Mouse (Mus musculus) forebrain, embryonic 13.5 days (tissue): Measurements from ENCODE around the gene Phf19. TPM values are rescaled to one million over a fixed set of nuclear protein-coding genes. Genes with fewer than 3 reads are reported as not detected.

Source experiments
- ATAC-seq: fragments of 200-750 bp; cut with Nextera tagmentation; 2 replicates; pipeline ENCODE4 v1.8.0; 2017
- H3K27ac ChIP-seq: fragments of 300-500 bp; sonication (generic); 2 replicates; pipeline ENCODE4 v1.5.1; 2015; ENCODE audit warnings: inconsistent platforms, mild to moderate bottlenecking, moderate library complexity
- H3K27me3 ChIP-seq: fragments of 300-500 bp; sonication (generic); 2 replicates; pipeline ENCODE4 v1.6.1; 2015; ENCODE audit warnings: mild to moderate bottlenecking, inconsistent platforms
- H3K36me3 ChIP-seq: fragments of 300-500 bp; sonication (generic); 2 replicates; pipeline ENCODE4 v1.6.1; 2015; ENCODE audit warnings: mild to moderate bottlenecking, inconsistent platforms; ENCODE audit not compliant: poor library complexity, severe bottlenecking
- H3K4me1 ChIP-seq: fragments of 300-500 bp; sonication (generic); 2 replicates; pipeline ENCODE4 v1.6.1; 2015; ENCODE audit warnings: inconsistent platforms
- H3K4me2 ChIP-seq: fragments of 300-500 bp; sonication (generic); 2 replicates; pipeline ENCODE4 v1.6.1; 2015; ENCODE audit warnings: inconsistent platforms, mild to moderate bottlenecking, moderate library complexity
- H3K4me3 ChIP-seq: fragments of 300-500 bp; sonication (generic); 2 replicates; pipeline ENCODE4 v1.5.1; 2015; ENCODE audit warnings: mild to moderate bottlenecking, inconsistent platforms
- H3K9ac ChIP-seq: fragments of 300-500 bp; sonication (generic); 2 replicates; pipeline ENCODE4 v1.6.1; 2015; ENCODE audit warnings: mild to moderate bottlenecking, inconsistent platforms
- H3K9me3 ChIP-seq: fragments of 300-500 bp; sonication (generic); replicated peaks from 2 replicates; pipeline ENCODE4 v1.6.1; 2016; ENCODE audit warnings: inconsistent platforms
- WGBS: fragments of 180-500 bp; shearing (Covaris S2); methylation state at CpG from one replicate; pipeline ENCODE4 v1.1.7; 2015; 5-methylcytosine and 5-hydroxymethylcytosine counted together
- polyA plus RNA-seq: library from polyadenylated mRNA; unstranded; fragments of >200 nt; fragmentation: Nextera tagmentation; extraction: Ambion mirVana; gene quantifications from 2 replicates; pipeline ENCODE4 v1.2.1, GENCODE M21; 2015

Gene Phf19
- polyA plus RNA-seq: 4.2 and 4.5 TPM in 2 replicates

DNA sequence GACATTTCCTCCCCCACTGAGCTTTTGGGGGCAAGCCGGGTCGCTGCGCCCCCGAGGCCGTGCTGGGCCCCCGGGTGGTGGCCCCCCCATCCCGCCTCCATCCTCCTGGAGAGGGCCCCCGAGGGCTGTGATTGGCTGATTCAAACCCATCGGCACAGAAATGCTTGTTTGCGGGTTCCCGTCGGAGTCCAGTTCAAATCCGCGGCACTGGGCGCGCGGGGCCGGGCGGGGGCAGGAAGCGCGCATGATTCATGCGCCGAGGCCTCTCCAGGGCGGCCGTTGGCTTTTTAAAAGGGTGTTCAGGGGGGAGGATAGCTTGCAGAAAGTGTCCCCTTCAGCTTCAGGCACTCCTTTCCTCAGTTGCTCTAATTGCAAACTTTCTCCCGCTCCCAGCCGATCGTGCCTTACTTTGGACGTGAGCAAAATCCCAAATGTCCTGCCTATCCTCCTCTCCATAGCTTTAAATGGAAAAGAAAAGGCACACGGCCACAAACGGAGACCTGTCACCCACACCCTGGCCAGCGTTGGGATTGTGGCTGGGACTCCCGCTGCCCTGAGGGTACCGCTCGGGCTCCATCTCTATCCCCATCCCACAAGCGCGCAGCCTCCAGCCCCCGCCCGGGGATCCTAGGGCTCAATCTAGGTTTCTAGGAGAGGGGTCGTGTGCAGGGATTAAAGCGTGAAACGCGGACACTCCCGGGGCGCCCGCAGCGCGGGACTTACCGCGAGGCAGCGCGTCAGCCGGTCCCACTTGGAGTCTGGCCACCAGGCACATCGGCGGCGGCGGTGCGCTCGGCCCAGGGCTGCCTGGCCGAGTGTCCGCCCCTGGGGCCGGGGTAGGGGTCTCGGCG, at the start of gene Phf19:
Phf19 (minus strand) TSS at position 809 of the 851 bp plus-strand sequence.
- no peaks in the 10 kb centered on the region; the same call in 1 of the 2 replicates for H3K36me3 ChIP-seq
- WGBS: 1% methylated on average over 54 of the region's 64 CpGs
- no peak within 1 kb of the TSS for H3K27ac ChIP-seq
- no peaks in the 10 kb centered on the region for H3K9me3 ChIP-seq
- H3K27me3 ChIP-seq: peaks cover 38% of the 10 kb centered on the region
- peak within 1 kb of the TSS; percentile 63 for H3K9ac ChIP-seq
- peak within 1 kb of the TSS; percentile 82 for H3K4me2 ChIP-seq
- ATAC-seq: peak; percentile 68
- H3K4me1 ChIP-seq: peaks cover 25% of the 10 kb centered on the region
- peak within 1 kb of the TSS; percentile 59 for H3K4me3 ChIP-seq

GRCm38 (mm10) chr2:34963371-34963956, 49.6 kb upstream of the Phf19 start:
- no peak overlapping the region for H3K4me2 ChIP-seq
- no peak overlapping the region for H3K9ac ChIP-seq
- 83% methylated on average over 13 of the region's 13 CpGs for WGBS
- H3K4me3 ChIP-seq: no peak overlapping the region
- ATAC-seq: no peak
- H3K27ac ChIP-seq: no peak overlapping the region
- H3K36me3 ChIP-seq: no peaks in the 10 kb centered on the region
- H3K27me3 ChIP-seq: peaks cover 8% of the 10 kb centered on the region; the same call in 1 of the 2 replicates
- no peaks in the 10 kb centered on the region for H3K9me3 ChIP-seq
- 0 out of 2 replicates have a peak, but pooled peaks cover 5% of the 10 kb centered on the region for H3K4me1 ChIP-seq

- Histone ChIP-seq H3K4me3 (no peak overlapping the region), H3K36me3 (no peaks in the 10 kb centered on the region), H3K27ac (no peak overlapping the region), H3K9me3 (no peaks in the 10 kb centered on the region), H3K4me1 (0 out of 2 replicates have a peak, but pooled peaks cover 5% of the 10 kb centered on the region), H3K27me3 (peaks cover 8% of the 10 kb centered on the region; the same call in 1 of the 2 replicates), H3K9ac (no peak overlapping the region), H3K4me2 (no peak overlapping the region)
- no peak for ATAC-seq
- 93% methylated on average over 9 of the region's 9 CpGs for WGBS
Measured at GRCm38 (mm10) chr2:34962893-34963292, 49.1 kb upstream of the Phf19 start.

- no peak for ATAC-seq
- Histone ChIP-seq H3K4me2 (no peak overlapping the region), H3K9me3 (no peaks in the 10 kb centered on the region), H3K27ac (no peak overlapping the region), H3K27me3 (peaks cover 8% of the 10 kb centered on the region; the same call in 1 of the 2 replicates), H3K9ac (no peak overlapping the region), H3K4me3 (no peak overlapping the region), H3K36me3 (no peaks in the 10 kb centered on the region), H3K4me1 (0 out of 2 replicates have a peak, but pooled peaks cover 5% of the 10 kb centered on the region)
- WGBS: 90% methylated on average over 2 of the region's 2 CpGs
Measured at GRCm38 (mm10) chr2:34962211-34962610, 48.4 kb upstream of the Phf19 start.

GRCm38 (mm10) chr2:34961481-34962036, 47.7 kb upstream of the Phf19 start, which contains the start of gene Traf1:
Gene Traf1 (minus strand): TSS chr2:34961772.
- ATAC-seq: no peak
- Histone ChIP-seq H3K36me3 (no peaks in the 10 kb centered on the region), H3K9ac (no peak within 1 kb of the TSS), H3K27me3 (peaks cover 8% of the 10 kb centered on the region; the same call in 1 of the 2 replicates), H3K4me3 (no peak within 1 kb of the TSS), H3K4me1 (0 out of 2 replicates have a peak, but pooled peaks cover 5% of the 10 kb centered on the region), H3K9me3 (no peaks in the 10 kb centered on the region), H3K4me2 (peak within 1 kb of the TSS; percentile 43), H3K27ac (no peak within 1 kb of the TSS)
- 24% methylated on average over 20 of the region's 20 CpGs for WGBS

GRCm38 (mm10) chr2:34960966-34961365, 47.1 kb upstream of the Phf19 start:
- no peaks in the 10 kb centered on the region for H3K9me3 ChIP-seq
- no peak overlapping the region for H3K9ac ChIP-seq
- WGBS: 78% methylated on average over 6 of the region's 6 CpGs
- no peak overlapping the region for H3K27ac ChIP-seq
- no peaks in the 10 kb centered on the region for H3K36me3 ChIP-seq
- peak overlapping the region; percentile 43 for H3K4me2 ChIP-seq
- 0 out of 2 replicates have a peak, but pooled peaks cover 5% of the 10 kb centered on the region for H3K4me1 ChIP-seq
- no peak overlapping the region for H3K4me3 ChIP-seq
- H3K27me3 ChIP-seq: peaks cover 8% of the 10 kb centered on the region; the same call in 1 of the 2 replicates
- ATAC-seq: no peak

GRCm38 (mm10) chr2:34960466-34960865, 46.6 kb upstream of the Phf19 start:
- no peak overlapping the region for H3K27ac ChIP-seq
- H3K36me3 ChIP-seq: no peaks in the 10 kb centered on the region
- 85% methylated on average over 5 of the region's 5 CpGs for WGBS
- peaks cover 8% of the 10 kb centered on the region; the same call in 1 of the 2 replicates for H3K27me3 ChIP-seq
- H3K9ac ChIP-seq: no peak overlapping the region
- 0 out of 2 replicates have a peak, but pooled peaks cover 2% of the 10 kb centered on the region for H3K4me1 ChIP-seq
- no peak overlapping the region for H3K4me3 ChIP-seq
- no peaks in the 10 kb centered on the region for H3K9me3 ChIP-seq
- ATAC-seq: no peak
- no peak overlapping the region for H3K4me2 ChIP-seq

DNA sequence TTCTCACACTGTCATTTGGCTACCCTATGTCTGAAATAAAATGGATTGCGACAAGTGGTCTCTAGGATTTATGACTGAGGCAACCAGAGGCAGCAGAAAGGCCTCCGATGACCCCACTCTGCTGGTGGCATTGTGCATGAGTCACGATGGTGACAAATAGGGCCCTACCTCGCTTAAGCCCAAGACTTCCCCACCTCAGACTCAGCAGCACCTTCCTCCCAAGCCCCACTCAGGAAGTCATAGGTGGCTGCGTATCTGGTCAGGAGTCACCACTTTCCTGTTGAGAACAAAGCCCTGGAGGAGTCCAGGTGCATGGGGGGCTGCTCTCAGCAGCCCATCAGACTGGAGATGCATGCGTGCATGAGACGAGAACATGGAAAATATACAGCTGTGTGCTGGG, 44.8 kb upstream of the Phf19 start:
- Histone ChIP-seq H3K9me3 (no peaks in the 10 kb centered on the region), H3K9ac (no peak overlapping the region), H3K27ac (no peak overlapping the region), H3K27me3 (peaks cover 8% of the 10 kb centered on the region; the same call in 1 of the 2 replicates), H3K4me1 (no peaks in the 10 kb centered on the region), H3K4me2 (no peak overlapping the region), H3K36me3 (no peaks in the 10 kb centered on the region), H3K4me3 (no peak overlapping the region)
- no peak for ATAC-seq
- 92% methylated on average over 7 of the region's 7 CpGs for WGBS

DNA sequence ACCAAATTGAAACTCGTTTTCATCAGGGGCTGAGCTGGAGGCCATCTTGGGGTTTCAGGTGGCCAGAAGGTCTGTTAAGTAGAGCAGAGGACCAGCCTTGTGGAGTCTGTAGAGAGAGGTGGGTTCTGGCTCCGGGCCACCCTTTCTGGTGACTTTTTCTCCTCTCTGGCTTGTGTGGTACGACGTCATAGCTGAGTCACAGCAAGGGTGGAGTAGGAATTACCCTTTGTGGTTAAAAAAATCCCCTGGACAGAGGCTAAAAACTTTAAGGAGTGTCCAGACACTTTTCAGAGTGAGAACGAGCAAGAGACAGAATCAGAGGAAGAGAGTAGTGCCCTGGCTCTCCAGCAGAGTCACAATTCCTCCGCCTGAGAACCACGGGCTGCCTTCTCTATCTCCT, 44.2 kb upstream of the Phf19 start:
- H3K4me2 ChIP-seq: no peak overlapping the region
- H3K9ac ChIP-seq: no peak overlapping the region
- H3K27me3 ChIP-seq: peaks cover 8% of the 10 kb centered on the region; the same call in 1 of the 2 replicates
- H3K27ac ChIP-seq: no peak overlapping the region
- H3K4me1 ChIP-seq: no peaks in the 10 kb centered on the region
- no peak overlapping the region for H3K4me3 ChIP-seq
- ATAC-seq: no peak
- no peaks in the 10 kb centered on the region for H3K36me3 ChIP-seq
- WGBS: 76% methylated on average over 7 of the region's 7 CpGs
- H3K9me3 ChIP-seq: no peaks in the 10 kb centered on the region

GRCm38 (mm10) chr2:34957405-34957804, 43.6 kb upstream of the Phf19 start:
- H3K4me3 ChIP-seq: no peak overlapping the region
- H3K9me3 ChIP-seq: no peaks in the 10 kb centered on the region
- H3K27me3 ChIP-seq: peaks cover 8% of the 10 kb centered on the region; the same call in 1 of the 2 replicates
- no peaks in the 10 kb centered on the region for H3K4me1 ChIP-seq
- no peak overlapping the region for H3K27ac ChIP-seq
- no peaks in the 10 kb centered on the region for H3K36me3 ChIP-seq
- WGBS: 70% methylated on average over 1 of the region's 1 CpGs
- no peak overlapping the region for H3K4me2 ChIP-seq
- no peak overlapping the region for H3K9ac ChIP-seq
- ATAC-seq: no peak

DNA sequence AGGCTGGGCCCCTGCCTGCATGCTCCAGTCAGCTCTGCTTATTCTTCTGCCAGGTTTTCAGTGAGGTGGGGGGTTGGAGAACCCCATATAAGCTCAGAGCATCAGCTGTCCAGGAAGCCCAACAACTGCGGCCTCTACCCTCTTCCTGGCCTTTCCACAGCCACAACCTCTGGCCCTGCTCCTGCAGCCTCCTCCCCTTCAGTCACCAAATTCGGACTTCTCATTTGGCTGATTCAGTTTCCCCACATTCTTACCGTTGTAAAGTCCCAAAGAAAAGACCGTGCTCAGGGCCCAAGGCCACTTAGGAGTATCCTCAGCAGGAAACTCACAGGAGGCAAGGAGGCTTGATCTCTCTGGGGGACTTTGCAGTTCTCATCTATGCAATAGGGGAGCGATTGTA, 43.1 kb upstream of the Phf19 start:
- Histone ChIP-seq H3K36me3 (no peaks in the 10 kb centered on the region), H3K4me3 (no peak overlapping the region), H3K9ac (no peak overlapping the region), H3K9me3 (no peaks in the 10 kb centered on the region), H3K27me3 (peaks cover 8% of the 10 kb centered on the region; the same call in 1 of the 2 replicates), H3K4me1 (no peaks in the 10 kb centered on the region), H3K27ac (no peak overlapping the region), H3K4me2 (no peak overlapping the region)
- WGBS: 61% methylated on average over 5 of the region's 5 CpGs
- ATAC-seq: no peak

DNA sequence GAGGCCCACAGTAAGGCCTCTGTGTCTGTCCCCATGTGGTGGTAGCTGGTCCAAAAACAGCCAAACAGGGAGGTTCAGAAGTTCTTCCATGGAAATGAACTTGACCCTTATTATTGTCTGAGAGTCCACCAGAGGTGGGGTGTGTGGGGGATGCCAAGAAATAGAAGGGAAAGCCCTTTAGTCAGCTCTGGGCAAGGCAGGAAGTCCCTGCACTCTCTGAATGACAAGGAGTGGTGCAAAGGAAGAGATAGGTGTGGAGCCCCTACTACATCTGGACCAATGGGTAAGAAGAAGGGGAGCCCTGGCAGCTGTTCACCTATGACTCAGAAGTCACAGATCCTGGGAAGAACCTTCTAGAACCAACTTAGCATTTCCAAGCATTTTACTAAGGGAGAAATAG, 40.5 kb upstream of the Phf19 start:
- Histone ChIP-seq H3K4me3 (no peak overlapping the region), H3K27ac (no peak overlapping the region), H3K9me3 (peaks cover 2% of the 10 kb centered on the region; the same call in 1 of the 2 replicates), H3K9ac (no peak overlapping the region), H3K27me3 (no peaks in the 10 kb centered on the region), H3K4me2 (no peak overlapping the region), H3K4me1 (no peaks in the 10 kb centered on the region), H3K36me3 (no peaks in the 10 kb centered on the region)
- no peak for ATAC-seq
